Mouse (Mus musculus): ENCODE data around the gene Zfp777. TPM values are rescaled to one million over a fixed set of nuclear protein-coding genes. Genes with fewer than 3 reads are reported as not detected.

The Zfp777 gene
- polyA plus RNA-seq, 1 experiment from 2014 or later, result 2.8 TPM

Small RNA genes within 50 kb of the gene (microRNA-seq; reads per million reads assigned to microRNA genes)
- gene Gm24563, result not detected

Other genes with a start within 250 kb of the Zfp777 start
- gene Pdia4, start 235.5 kb downstream of the Zfp777 start, polyA plus RNA-seq (2015; fragmentation: Nextera tagmentation; extraction: Ambion mirVana), result 131 and 161 TPM in 2 replicates
- gene Zfp786, start 218.0 kb downstream of the Zfp777 start, polyA plus RNA-seq (2015; fragmentation: Nextera tagmentation; extraction: Ambion mirVana), result 1.1 and 1.8 TPM in 2 replicates
- 4.0 and 5.8 TPM in 2 replicates for gene Zfp398, start 213.2 kb downstream of the Zfp777 start, polyA plus RNA-seq (2015; fragmentation: Nextera tagmentation; extraction: Ambion mirVana)
- 7.6 and 10.8 TPM in 2 replicates for gene Zfp282, start 171.7 kb downstream of the Zfp777 start, polyA plus RNA-seq (2015; fragmentation: Nextera tagmentation; extraction: Ambion mirVana)
- 9.8 and 10.1 TPM in 2 replicates for gene Zfp212, start 128.4 kb downstream of the Zfp777 start, polyA plus RNA-seq (2015; fragmentation: Nextera tagmentation; extraction: Ambion mirVana)
- 2.9 and 4.4 TPM in 2 replicates for gene Zfp956, start 95.5 kb downstream of the Zfp777 start, polyA plus RNA-seq (2015; fragmentation: Nextera tagmentation; extraction: Ambion mirVana)
- 7.8 and 11.6 TPM in 2 replicates for gene Zfp746, start 37.7 kb upstream of the Zfp777 start, polyA plus RNA-seq (2015; fragmentation: Nextera tagmentation; extraction: Ambion mirVana)